Mouse (Mus musculus) forebrain, postnatal 0 days (tissue): ENCODE results near the gene Ccnt1. TPM values are rescaled to one million over a fixed set of nuclear protein-coding genes. Genes with fewer than 3 reads are reported as not detected.

Source experiments
- ATAC-seq: fragments of 200-750 bp; cut with Nextera tagmentation; 2 replicates; pipeline ENCODE4 v1.8.0; 2017; ENCODE audit warnings: mild to moderate bottlenecking, moderate library complexity
- DNase-seq: peaks from one replicate; pipeline ENCODE4 v3.0.0-alpha.2; 2015
- H3K27ac ChIP-seq: fragments of 300-500 bp; sonication (generic); 2 replicates; pipeline ENCODE4 v1.5.1; 2014; ENCODE audit warnings: low read depth, mild to moderate bottlenecking, antibody characterized with exemption, low read length, moderate library complexity, mixed read lengths
- H3K27me3 ChIP-seq: fragments of 300-500 bp; sonication (generic); 2 replicates; pipeline ENCODE4 v1.6.1; 2014; ENCODE audit warnings: mild to moderate bottlenecking, low read length, mixed read lengths; ENCODE audit not compliant: insufficient read depth
- H3K36me3 ChIP-seq: fragments of 300-500 bp; sonication (generic); 2 replicates; pipeline ENCODE4 v1.6.1; 2014; ENCODE audit warnings: mild to moderate bottlenecking, moderate library complexity; ENCODE audit not compliant: insufficient read depth
- H3K4me1 ChIP-seq: fragments of 300-500 bp; sonication (generic); 2 replicates; pipeline ENCODE4 v1.6.1; 2014; ENCODE audit warnings: antibody characterized with exemption; ENCODE audit not compliant: insufficient read depth
- H3K4me2 ChIP-seq: fragments of 300-500 bp; sonication (generic); 2 replicates; pipeline ENCODE4 v1.6.1; 2014; ENCODE audit warnings: low read depth, mild to moderate bottlenecking, moderate library complexity
- H3K4me3 ChIP-seq: fragments of 300-500 bp; sonication (generic); 2 replicates; pipeline ENCODE4 v1.5.1; 2014; ENCODE audit warnings: low read depth, low read length, mixed read lengths
- H3K9ac ChIP-seq: fragments of 300-500 bp; sonication (generic); 2 replicates; pipeline ENCODE4 v1.6.1; 2014; ENCODE audit warnings: mild to moderate bottlenecking
- H3K9me3 ChIP-seq: fragments of 300-500 bp; sonication (generic); 2 replicates; pipeline ENCODE4 v1.6.1; 2016; ENCODE audit warnings: low read length
- CTCF ChIP-seq: sonication (generic); IDR thresholded peaks from 2 replicates; pipeline ENCODE4 v1.5.1; 2016; ENCODE audit warnings: antibody characterized with exemption, control low read depth, low read depth
- WGBS: fragments of 180-500 bp; shearing (Covaris S2); extraction: QIAGEN DNeasy Blood & Tissue Kit; methylation state at CpG from one replicate; pipeline ENCODE4 v1.1.7; 2014; 5-methylcytosine and 5-hydroxymethylcytosine counted together
- polyA plus RNA-seq: library from polyadenylated mRNA; unstranded; fragments of >200 nt; fragmentation: Nextera tagmentation; extraction: Ambion mirVana; gene quantifications from 2 replicates; pipeline ENCODE4 v1.2.1, GENCODE M21; 2015
- total RNA-seq: library from RNA; depleted of rRNA; stranded (reverse); fragments of >200 nt; gene quantifications from 2 replicates; pipeline ENCODE4 v1.2.3, GENCODE M21; 2014

Ccnt1 gene
- total and polyA plus RNA-seq, 2 experiments from 2014 or later = 47.0 to 52.0 TPM

DNA sequence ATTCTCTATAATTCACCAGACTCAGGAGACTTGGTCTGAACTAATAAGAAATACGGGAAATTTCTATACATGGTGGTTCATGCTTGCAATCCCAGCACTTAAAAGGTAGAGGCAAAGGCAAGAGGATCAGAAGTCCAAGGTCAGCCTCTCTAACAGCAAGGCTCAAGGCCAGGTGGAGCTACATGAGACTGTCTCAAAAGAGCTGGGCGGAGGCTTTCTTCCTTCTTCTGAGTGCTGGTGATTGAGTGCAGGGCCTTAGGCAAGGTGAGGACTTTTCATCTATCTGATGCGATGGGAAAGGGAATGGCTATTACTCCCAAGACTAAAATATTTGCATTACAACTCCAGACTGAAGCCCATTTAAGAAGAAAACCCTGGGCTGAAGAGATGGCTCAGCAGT is 25.6 kb downstream of the Ccnt1 start:
- Histone ChIP-seq H3K9ac (no peak overlapping the region), H3K9me3 (no peaks in the 10 kb centered on the region), H3K4me3 (no peak overlapping the region), H3K4me2 (no peak overlapping the region), H3K4me1 (no peaks in the 10 kb centered on the region), H3K27ac (no peak overlapping the region), H3K27me3 (no peaks in the 10 kb centered on the region), H3K36me3 (peaks cover 60% of the 10 kb centered on the region)
- TF ChIP-seq CTCF = no peak
- no peak for DNase-seq
- WGBS = 93% methylated on average over 3 of the region's 3 CpGs
- no peak for ATAC-seq

DNA sequence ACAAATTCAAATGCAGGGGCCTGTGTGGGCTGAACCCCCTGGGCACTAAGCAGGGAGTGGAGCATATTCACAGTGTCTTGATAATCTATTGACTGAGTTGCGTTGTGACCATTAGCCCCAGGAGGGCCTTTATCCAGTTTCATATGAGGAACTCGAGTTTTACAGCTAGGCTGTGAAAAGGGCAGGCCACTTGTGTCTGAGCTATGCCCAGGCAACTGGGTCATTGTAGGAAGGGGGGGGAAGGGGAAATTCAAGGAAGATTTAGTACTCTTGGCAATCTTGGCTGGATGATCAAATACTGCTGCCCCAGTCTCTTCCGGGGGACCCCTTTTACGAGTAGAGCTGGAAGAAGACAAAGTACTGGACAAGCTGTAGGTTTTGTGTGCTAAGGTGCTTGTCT is 27.4 kb downstream of the Ccnt1 start:
- Histone ChIP-seq H3K27ac (no peak overlapping the region), H3K27me3 (no peaks in the 10 kb centered on the region), H3K4me3 (no peak overlapping the region), H3K4me2 (no peak overlapping the region), H3K36me3 (peaks cover 65% of the 10 kb centered on the region), H3K9ac (no peak overlapping the region), H3K9me3 (no peaks in the 10 kb centered on the region), H3K4me1 (no peaks in the 10 kb centered on the region)
- ATAC-seq (no peak), DNase-seq (no peak)
- 77% methylated on average over 4 of the region's 4 CpGs for WGBS
- TF ChIP-seq CTCF = no peak

DNA sequence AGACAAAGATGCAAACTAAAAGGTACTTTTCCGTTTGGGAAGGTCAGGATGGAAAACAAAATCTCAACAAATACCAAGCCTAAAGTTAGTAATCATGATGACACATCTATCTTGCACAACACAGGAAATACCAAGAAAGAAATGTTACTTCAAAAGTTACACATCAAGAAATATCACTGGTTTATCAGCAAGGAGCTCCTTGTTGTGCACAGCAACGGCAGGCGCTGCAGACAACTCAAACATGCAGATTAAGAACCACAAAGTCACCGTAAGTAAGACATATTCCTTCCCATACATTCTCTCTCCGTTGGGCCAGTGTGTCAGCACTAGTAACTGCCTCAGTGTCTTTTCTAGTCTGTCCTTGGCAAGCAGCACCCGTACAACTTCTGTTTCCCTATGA is 29.7 kb downstream of the Ccnt1 start:
- ATAC-seq (no peak), DNase-seq (no peak)
- no peak overlapping the region for H3K27ac ChIP-seq
- no peaks in the 10 kb centered on the region for H3K4me1 ChIP-seq
- no peak for TF ChIP-seq CTCF
- 86% methylated on average over 6 of the region's 6 CpGs for WGBS
- H3K27me3 ChIP-seq = no peaks in the 10 kb centered on the region
- peaks cover 50% of the 10 kb centered on the region for H3K36me3 ChIP-seq
- no peak overlapping the region for H3K9ac ChIP-seq
- H3K4me2 ChIP-seq = no peak overlapping the region
- no peak overlapping the region for H3K4me3 ChIP-seq
- no peaks in the 10 kb centered on the region for H3K9me3 ChIP-seq

DNA sequence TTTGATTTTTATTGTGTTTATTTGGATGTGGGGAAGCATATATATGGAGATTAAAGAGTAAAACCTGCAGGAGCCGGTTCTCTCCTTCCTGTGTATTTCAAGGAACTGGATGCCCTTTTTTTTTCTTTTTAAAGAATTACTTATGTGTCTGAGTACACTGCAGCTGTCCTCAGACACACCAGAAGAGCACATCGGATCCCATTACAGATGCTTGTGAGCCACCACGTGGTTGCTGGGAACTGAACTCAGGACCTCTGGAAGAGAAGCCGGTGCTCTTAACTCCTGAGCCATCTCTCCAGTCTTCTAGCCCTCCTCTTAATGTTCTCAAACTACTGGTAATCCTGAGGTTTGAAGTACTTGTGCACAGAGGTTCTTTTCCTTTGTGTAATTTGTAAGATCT is 32.8 kb downstream of the Ccnt1 start:
- Histone ChIP-seq H3K4me3 (no peak overlapping the region), H3K27ac (no peak overlapping the region), H3K9me3 (no peaks in the 10 kb centered on the region), H3K9ac (no peak overlapping the region), H3K27me3 (no peaks in the 10 kb centered on the region), H3K4me2 (no peak overlapping the region), H3K4me1 (no peaks in the 10 kb centered on the region), H3K36me3 (peaks cover 22% of the 10 kb centered on the region)
- 73% methylated on average over 4 of the region's 4 CpGs for WGBS
- TF ChIP-seq CTCF = no peak
- no peak for ATAC-seq
- DNase-seq = no peak

DNA sequence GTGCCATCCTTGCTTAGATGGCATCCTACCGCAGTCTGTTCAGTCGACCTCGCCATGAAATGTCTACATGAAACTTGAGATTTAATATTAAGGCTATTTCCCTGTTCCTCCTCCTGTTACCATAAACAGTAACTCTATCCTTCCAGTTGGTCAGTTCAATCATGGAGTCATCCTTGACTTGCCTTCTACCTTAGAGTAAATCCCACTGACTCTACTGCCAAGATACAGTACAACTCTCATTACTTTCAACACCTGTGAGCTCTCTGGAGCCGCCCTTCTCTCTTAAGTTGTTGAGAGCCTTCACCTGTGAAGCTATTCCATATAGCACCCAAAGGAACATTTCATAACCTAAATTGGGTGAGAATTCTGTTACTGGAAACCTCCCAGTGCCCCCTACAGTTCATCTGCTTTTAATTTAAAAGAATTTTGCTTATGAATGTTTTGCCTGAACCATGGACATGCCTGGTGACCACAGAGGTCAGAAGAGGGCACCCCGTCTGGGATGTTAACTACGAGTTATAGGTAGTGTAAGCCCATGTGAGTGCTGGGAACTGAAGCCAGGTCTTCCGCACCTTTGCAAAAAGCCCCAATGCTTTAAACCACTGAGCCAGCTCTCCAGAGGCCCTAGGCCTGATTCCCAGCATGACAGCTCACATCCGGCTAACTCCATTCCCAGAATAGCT is 33.8 kb downstream of the Ccnt1 start:
- Histone ChIP-seq H3K4me1 (0 out of 2 replicates have a peak, but pooled peaks cover 3% of the 10 kb centered on the region), H3K4me3 (no peak overlapping the region), H3K9ac (no peak overlapping the region), H3K9me3 (no peaks in the 10 kb centered on the region), H3K27me3 (no peaks in the 10 kb centered on the region), H3K27ac (no peak overlapping the region), H3K36me3 (peaks cover 14% of the 10 kb centered on the region), H3K4me2 (no peak overlapping the region)
- DNase-seq (no peak), ATAC-seq (no peak)
- WGBS = 91% methylated on average over 8 of the region's 8 CpGs
- TF ChIP-seq CTCF = no peak

DNA sequence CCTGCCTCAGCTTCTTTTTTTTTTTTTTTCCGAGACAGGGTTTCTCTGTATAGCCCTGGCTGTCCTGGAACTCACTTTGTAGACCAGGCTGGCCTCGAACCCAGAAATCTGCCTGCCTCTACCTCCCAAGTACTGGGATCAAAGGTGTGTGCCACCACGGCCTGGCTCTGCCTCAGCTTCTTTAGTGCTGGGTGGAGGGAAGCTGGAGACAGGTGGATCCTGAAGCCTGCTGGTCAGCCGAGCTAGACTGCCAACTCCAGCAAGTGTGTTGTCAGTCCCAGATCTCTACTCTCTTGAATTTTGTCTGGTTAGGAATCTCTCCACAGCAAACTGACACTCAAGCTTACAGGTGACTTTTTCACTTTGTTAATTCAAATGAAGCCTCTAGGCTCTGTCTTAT is 34.8 kb downstream of the Ccnt1 start:
- no peak overlapping the region for H3K27ac ChIP-seq
- no peak for TF ChIP-seq CTCF
- 0 out of 2 replicates have a peak, but pooled peaks cover 3% of the 10 kb centered on the region for H3K4me1 ChIP-seq
- no peaks in the 10 kb centered on the region for H3K27me3 ChIP-seq
- no peak overlapping the region for H3K9ac ChIP-seq
- no peaks in the 10 kb centered on the region for H3K9me3 ChIP-seq
- peaks cover 7% of the 10 kb centered on the region for H3K36me3 ChIP-seq
- DNase-seq (no peak), ATAC-seq (no peak)
- 85% methylated on average over 4 of the region's 4 CpGs for WGBS
- H3K4me3 ChIP-seq = no peak overlapping the region
- no peak overlapping the region for H3K4me2 ChIP-seq

DNA sequence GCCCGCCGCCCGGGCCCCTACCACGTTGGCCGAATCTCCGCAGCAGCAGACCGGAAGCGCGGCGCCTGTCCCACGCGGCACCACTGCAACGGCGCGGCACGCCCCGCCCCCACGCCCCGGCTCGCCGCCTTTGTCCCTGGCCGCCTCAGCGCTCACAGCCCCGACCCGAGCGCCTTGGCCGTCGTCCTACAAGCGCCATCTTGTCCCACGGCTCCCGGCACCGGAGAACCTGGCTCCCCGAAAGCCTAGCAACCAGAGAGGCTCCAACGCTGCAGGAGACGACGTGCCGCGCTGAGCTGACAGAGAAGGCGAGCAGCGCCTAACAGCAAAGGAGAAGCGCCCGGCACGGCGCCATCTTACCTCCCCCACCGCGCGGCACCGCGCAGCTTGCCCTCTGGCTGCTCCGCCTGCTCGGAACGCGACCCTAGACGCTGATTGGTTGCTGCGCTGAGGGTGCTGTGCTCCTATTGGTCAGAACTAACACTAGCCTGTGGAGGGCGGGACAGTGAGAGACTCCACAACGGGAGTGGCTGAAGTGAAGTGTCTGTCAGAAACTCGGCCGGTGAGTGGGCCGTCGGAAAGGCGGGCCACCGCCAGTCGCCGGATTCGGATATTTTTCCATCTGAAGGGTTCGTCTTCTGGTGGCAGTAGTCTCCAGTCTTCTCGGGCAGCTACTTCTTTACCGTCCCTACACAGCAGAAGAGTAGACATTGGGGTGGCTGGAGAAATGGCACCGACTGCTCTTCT is 36.7 kb downstream of the Ccnt1 start, which contains the start of gene Kansl2:
Kansl2 (minus strand) TSS at position 384 of the 747 bp plus-strand sequence.
- peak within 1 kb of the TSS; percentile 76 for H3K4me2 ChIP-seq
- peak within 1 kb of the TSS; percentile 99 for H3K27ac ChIP-seq
- peak within 1 kb of the TSS; percentile 87 for H3K4me3 ChIP-seq
- no peaks in the 10 kb centered on the region for H3K9me3 ChIP-seq
- no peaks in the 10 kb centered on the region for H3K27me3 ChIP-seq
- WGBS = under 1% methylated on average over 70 of the region's 70 CpGs
- TF ChIP-seq CTCF = no peak; the same call in 1 of the 2 replicates
- peak; percentile 100 for ATAC-seq
- H3K36me3 ChIP-seq = peaks cover 11% of the 10 kb centered on the region
- H3K9ac ChIP-seq = peak within 1 kb of the TSS; percentile 97
- 0 out of 2 replicates have a peak, but pooled peaks cover 3% of the 10 kb centered on the region for H3K4me1 ChIP-seq
- DNase-seq = peak; percentile 99
